Mouse (Mus musculus) stomach, postnatal 0 days (tissue): ENCODE measurements around the gene Mylk. TPM values are rescaled to one million over a fixed set of nuclear protein-coding genes. Genes with fewer than 3 reads are reported as not detected.
"Not testable (repeated sequence)": the region's sequence is repeated elsewhere in the genome, so short reads cannot be mapped to it uniquely, and the experiment has no call there.

Experiments
- ATAC-seq: fragments of 200-750 bp; cut with Nextera tagmentation; 2 replicates; pipeline ENCODE4 v1.8.0; 2017; ENCODE audit not compliant: low FRiP score, low TSS enrichment
- DNase-seq: peaks from one replicate; pipeline ENCODE4 v3.0.0-alpha.2; 2016; ENCODE audit warnings: low spot score
- H3K27ac ChIP-seq: fragments of 300-500 bp; sonication (generic); replicated peaks from 2 replicates; pipeline ENCODE4 v1.5.1; 2014; ENCODE audit warnings: mild to moderate bottlenecking, control low read depth
- H3K27me3 ChIP-seq: fragments of 300-500 bp; sonication (generic); 2 replicates; pipeline ENCODE4 v1.6.1; 2014; ENCODE audit warnings: low read length; ENCODE audit not compliant: control insufficient read depth, insufficient read depth
- H3K36me3 ChIP-seq: fragments of 300-500 bp; sonication (generic); 2 replicates; pipeline ENCODE4 v1.6.1; 2014; ENCODE audit warnings: low read length, mixed read lengths; ENCODE audit not compliant: control insufficient read depth, insufficient read depth
- H3K4me1 ChIP-seq: fragments of 300-500 bp; sonication (generic); replicated peaks from 2 replicates; pipeline ENCODE4 v1.6.1; 2014; ENCODE audit warnings: antibody characterized with exemption; ENCODE audit not compliant: control insufficient read depth, insufficient read depth
- H3K4me2 ChIP-seq: fragments of 300-500 bp; sonication (generic); replicated peaks from 2 replicates; pipeline ENCODE4 v1.6.1; 2014; ENCODE audit warnings: low read depth, mild to moderate bottlenecking, control low read depth, moderate library complexity
- H3K4me3 ChIP-seq: fragments of 300-500 bp; sonication (generic); 2 replicates; pipeline ENCODE4 v1.5.1; 2014; ENCODE audit warnings: low read depth, low read length, control low read depth
- H3K9ac ChIP-seq: fragments of 300-500 bp; sonication (generic); 2 replicates; pipeline ENCODE4 v1.6.1; 2014; ENCODE audit warnings: mild to moderate bottlenecking, low read length, control low read depth, mixed read lengths
- H3K9me3 ChIP-seq: fragments of 300-500 bp; sonication (generic); 2 replicates; pipeline ENCODE4 v1.6.1; 2016; ENCODE audit warnings: low read length; ENCODE audit not compliant: control insufficient read depth
- CTCF ChIP-seq: IDR thresholded peaks from 2 replicates; pipeline ENCODE4 v1.5.1; 2016; ENCODE audit warnings: antibody characterized with exemption, low read depth, mild to moderate bottlenecking, moderate library complexity
- EP300 ChIP-seq: optimal IDR thresholded peaks from 2 replicates; pipeline ENCODE3; 2016; ENCODE audit warnings: antibody characterized with exemption
- WGBS: fragments of 180-500 bp; shearing (Covaris S2); extraction: QIAGEN DNeasy Blood & Tissue Kit; methylation state at CpG from one replicate; pipeline ENCODE4 v1.1.7; 2014; 5-methylcytosine and 5-hydroxymethylcytosine counted together
- polyA plus RNA-seq: library from polyadenylated mRNA; unstranded; fragments of >200 nt; fragmentation: Nextera tagmentation; extraction: Ambion mirVana; gene quantifications from 2 replicates; pipeline ENCODE4 v1.2.1, GENCODE M21; 2015

Gene Mylk
- polyA plus RNA-seq, 1 experiment from 2014 or later = 480 TPM

GRCm38 (mm10) chr16:34711481-34711880 is 33.5 kb upstream of the Mylk start:
- ATAC-seq = no peak

GRCm38 (mm10) chr16:34725156-34725555 is 19.9 kb upstream of the Mylk start:
- 88% methylated on average over 3 of the region's 3 CpGs for WGBS
- H3K36me3 ChIP-seq = 0 out of 2 replicates have a peak, but pooled peaks cover 3% of the 10 kb centered on the region
- no peak overlapping the region for H3K4me2 ChIP-seq
- DNase-seq (no peak), ATAC-seq (no peak)
- H3K27me3 ChIP-seq = no peaks in the 10 kb centered on the region
- no peaks in the 10 kb centered on the region for H3K9me3 ChIP-seq
- H3K4me1 ChIP-seq = no peaks in the 10 kb centered on the region
- H3K9ac ChIP-seq = no peak overlapping the region
- H3K4me3 ChIP-seq = no peak overlapping the region
- H3K27ac ChIP-seq = no peak overlapping the region
- TF ChIP-seq EP300 (no peak), CTCF (no peak)

More at GRCm38 (mm10) chr16:34711481-34711880, 33.5 kb upstream of the Mylk start:
- H3K4me1 ChIP-seq = no peaks in the 10 kb centered on the region
- no peak overlapping the region for H3K27ac ChIP-seq
- no peak overlapping the region for H3K4me2 ChIP-seq
- H3K9me3 ChIP-seq = no peaks in the 10 kb centered on the region
- peak; percentile 26 for DNase-seq
- H3K36me3 ChIP-seq = no peaks in the 10 kb centered on the region
- WGBS = 68% methylated on average over 3 of the region's 3 CpGs
- H3K9ac ChIP-seq = no peak overlapping the region
- TF ChIP-seq CTCF = peak; percentile 72
- no peak for TF ChIP-seq EP300
- H3K27me3 ChIP-seq = no peaks in the 10 kb centered on the region
- H3K4me3 ChIP-seq = no peak overlapping the region

- not testable (repeated sequence) for H3K27ac ChIP-seq, H3K36me3 ChIP-seq, H3K4me2 ChIP-seq, H3K4me3 ChIP-seq, ATAC-seq, H3K27me3 ChIP-seq, H3K4me1 ChIP-seq, DNase-seq, H3K9ac ChIP-seq, H3K9me3 ChIP-seq
These were observed 16.4 kb upstream of the Mylk start for GRCm38 (mm10) chr16:34728610-34729009.

- H3K9ac ChIP-seq = no peak overlapping the region
- TF ChIP-seq CTCF = no peak
- no peak for TF ChIP-seq EP300
- H3K4me1 ChIP-seq = no peaks in the 10 kb centered on the region
- no peaks in the 10 kb centered on the region for H3K9me3 ChIP-seq
- H3K36me3 ChIP-seq = no peaks in the 10 kb centered on the region
- H3K27me3 ChIP-seq = no peaks in the 10 kb centered on the region
- ATAC-seq (no peak), DNase-seq (no peak)
- WGBS = 100% methylated on average over 1 of the region's 1 CpGs
- no peak overlapping the region for H3K4me3 ChIP-seq
- no peak overlapping the region for H3K27ac ChIP-seq
- no peak overlapping the region for H3K4me2 ChIP-seq
These were observed 15.6 kb upstream of the Mylk start for GRCm38 (mm10) chr16:34729371-34729770.

GRCm38 (mm10) chr16:34738656-34739233 is 6.3 kb upstream of the Mylk start:
- no peak overlapping the region for H3K27ac ChIP-seq
- no peak overlapping the region for H3K4me3 ChIP-seq
- TF ChIP-seq CTCF (no peak), EP300 (no peak)
- ATAC-seq (no peak), DNase-seq (no peak)
- no peaks in the 10 kb centered on the region for H3K9me3 ChIP-seq
- H3K9ac ChIP-seq = no peak overlapping the region
- 90% methylated on average over 4 of the region's 4 CpGs for WGBS
- no peaks in the 10 kb centered on the region for H3K27me3 ChIP-seq
- H3K4me1 ChIP-seq = no peaks in the 10 kb centered on the region
- no peaks in the 10 kb centered on the region for H3K36me3 ChIP-seq
- no peak overlapping the region for H3K4me2 ChIP-seq

- peak; percentile 31 for TF ChIP-seq CTCF
- TF ChIP-seq EP300 = no peak
- Histone ChIP-seq H3K9ac (no peak overlapping the region), H3K9me3 (no peaks in the 10 kb centered on the region), H3K36me3 (no peaks in the 10 kb centered on the region), H3K4me1 (no peaks in the 10 kb centered on the region), H3K4me2 (no peak overlapping the region), H3K27ac (no peak overlapping the region), H3K27me3 (no peaks in the 10 kb centered on the region), H3K4me3 (no peak overlapping the region)
- WGBS = 34% methylated on average over 2 of the region's 2 CpGs
- no peak for DNase-seq
- no peak for ATAC-seq
These were observed 2.1 kb upstream of the Mylk start for GRCm38 (mm10) chr16:34742930-34743329.
